Mouse (Mus musculus) kidney, postnatal 0 days (tissue): Measurements from ENCODE around the gene Tmem170b. TPM values are rescaled to one million over a fixed set of nuclear protein-coding genes. Genes with fewer than 3 reads are reported as not detected.

Source experiments
- ATAC-seq: fragments of 200-750 bp; cut with Nextera tagmentation; replicated peaks from 2 replicates; pipeline ENCODE4 v1.8.0; 2017; ENCODE audit warnings: low read depth, moderate number of reproducible peaks, moderate TSS enrichment, moderate library complexity; ENCODE audit not compliant: low FRiP score
- DNase-seq: peaks from one replicate; pipeline ENCODE4 v3.0.0-alpha.2; 2016; ENCODE audit warnings: low spot score
- H3K27ac ChIP-seq: fragments of 300-500 bp; sonication (generic); 2 replicates; pipeline ENCODE4 v1.5.1; 2014; ENCODE audit warnings: mild to moderate bottlenecking
- H3K27me3 ChIP-seq: fragments of 300-500 bp; sonication (generic); 2 replicates; pipeline ENCODE4 v1.6.1; 2014; ENCODE audit warnings: low read length, mixed read lengths; ENCODE audit not compliant: insufficient read depth
- H3K36me3 ChIP-seq: fragments of 300-500 bp; sonication (generic); 2 replicates; pipeline ENCODE4 v1.6.1; 2014; ENCODE audit warnings: low read length, mixed read lengths; ENCODE audit not compliant: insufficient read depth
- H3K4me1 ChIP-seq: fragments of 300-500 bp; sonication (generic); replicated peaks from 2 replicates; pipeline ENCODE4 v1.6.1; 2014; ENCODE audit warnings: antibody characterized with exemption, low read length, mixed read lengths; ENCODE audit not compliant: insufficient read depth
- H3K4me2 ChIP-seq: fragments of 300-500 bp; sonication (generic); 2 replicates; pipeline ENCODE4 v1.6.1; 2014; ENCODE audit warnings: mild to moderate bottlenecking, low read length, moderate library complexity, mixed read lengths
- H3K4me3 ChIP-seq: fragments of 300-500 bp; sonication (generic); replicated peaks from 2 replicates; pipeline ENCODE4 v1.5.1; 2014; ENCODE audit warnings: low read depth, low read length
- H3K9ac ChIP-seq: fragments of 300-500 bp; sonication (generic); 2 replicates; pipeline ENCODE4 v1.6.1; 2014; ENCODE audit warnings: low read depth, low read length
- H3K9me3 ChIP-seq: fragments of 300-500 bp; sonication (generic); replicated peaks from 2 replicates; pipeline ENCODE4 v1.6.1; 2016; ENCODE audit warnings: low read length, inconsistent platforms, mixed read lengths
- CTCF ChIP-seq: IDR thresholded peaks from 2 replicates; pipeline ENCODE4 v1.5.1; 2016; ENCODE audit warnings: antibody characterized with exemption, low read depth, mild to moderate bottlenecking, moderate library complexity
- WGBS: fragments of 180-500 bp; shearing (Covaris S2); extraction: QIAGEN DNeasy Blood & Tissue Kit; methylation state at CpG from one replicate; pipeline ENCODE4 v1.1.7; 2014; 5-methylcytosine and 5-hydroxymethylcytosine counted together
- polyA plus RNA-seq: library from polyadenylated mRNA; unstranded; fragments of >200 nt; fragmentation: Nextera tagmentation; extraction: Ambion mirVana; gene quantifications from 2 replicates; pipeline ENCODE4 v1.2.1, GENCODE M21; 2015

Gene Tmem170b
- polyA plus RNA-seq, 1 experiment from 2014 or later, result 7.0 TPM

DNA sequence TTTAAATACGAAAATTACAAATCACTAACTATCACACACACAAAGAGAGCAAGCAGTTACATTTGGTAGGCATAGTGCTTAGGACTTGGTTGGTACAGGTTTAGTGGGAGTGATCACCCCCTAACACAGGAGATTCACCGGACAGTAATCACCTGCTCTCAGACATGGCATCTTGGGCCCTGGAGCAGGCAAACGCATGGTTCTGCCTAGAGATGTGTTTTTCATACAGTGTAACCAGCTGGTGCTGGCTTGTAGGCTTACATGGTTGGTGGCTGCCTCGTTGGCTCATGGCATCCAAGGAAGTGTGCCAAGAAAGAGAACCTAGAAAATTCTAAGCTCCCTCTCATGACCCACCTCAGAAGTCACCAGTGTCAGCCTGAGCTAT lies 33.4 kb upstream of the Tmem170b start:
- no peak for TF ChIP-seq CTCF
- no peaks in the 10 kb centered on the region for H3K27me3 ChIP-seq
- no peak overlapping the region for H3K4me2 ChIP-seq
- no peak overlapping the region for H3K9ac ChIP-seq
- ATAC-seq, result no peak
- H3K36me3 ChIP-seq, result no peaks in the 10 kb centered on the region
- DNase-seq, result no peak
- no peaks in the 10 kb centered on the region for H3K4me1 ChIP-seq
- WGBS, result 48% methylated on average over 4 of the region's 4 CpGs
- H3K27ac ChIP-seq, result no peak overlapping the region
- no peaks in the 10 kb centered on the region for H3K9me3 ChIP-seq
- H3K4me3 ChIP-seq, result no peak overlapping the region

DNA sequence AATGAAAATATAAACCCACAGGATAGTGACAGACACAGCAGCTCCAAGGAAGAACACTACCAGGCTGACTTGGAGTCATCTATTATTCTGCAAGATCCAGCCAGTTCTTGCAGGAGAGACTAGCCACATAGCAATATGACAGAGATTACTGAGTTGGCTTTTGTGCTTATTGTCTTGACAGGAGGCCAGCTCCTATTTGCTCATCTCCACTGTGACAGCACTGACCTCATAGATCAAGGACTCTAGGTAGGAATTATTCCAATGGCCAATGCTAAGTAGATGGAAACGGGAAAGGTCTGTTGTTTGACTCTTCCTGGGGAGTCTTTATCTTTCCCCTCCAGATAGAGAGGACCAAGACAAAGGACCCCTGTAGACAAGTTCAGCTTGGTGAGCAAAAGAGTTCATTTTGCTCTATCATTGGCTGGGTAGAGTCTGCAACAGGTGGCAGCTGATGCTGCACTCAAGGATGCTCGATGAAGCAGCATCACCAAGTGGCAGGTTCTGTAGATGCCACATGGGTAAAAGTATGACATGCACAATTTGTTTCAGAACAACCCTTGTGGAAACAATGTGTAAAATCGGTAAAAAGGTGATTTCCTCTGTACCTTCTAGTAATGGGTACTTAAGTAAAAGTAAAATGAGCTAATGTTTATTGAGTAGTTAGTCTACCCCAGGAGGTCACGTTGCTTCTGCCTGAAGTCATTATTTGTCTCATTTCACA lies 32.4 kb upstream of the Tmem170b start:
- Histone ChIP-seq H3K4me3 (no peak overlapping the region), H3K4me2 (no peak overlapping the region), H3K9me3 (no peaks in the 10 kb centered on the region), H3K27me3 (no peaks in the 10 kb centered on the region), H3K9ac (no peak overlapping the region), H3K4me1 (no peaks in the 10 kb centered on the region), H3K27ac (no peak overlapping the region), H3K36me3 (no peaks in the 10 kb centered on the region)
- ATAC-seq (no peak), DNase-seq (no peak)
- TF ChIP-seq CTCF, result peak; percentile 20; the same call in 1 of the 2 replicates
- 50% methylated on average over 4 of the region's 4 CpGs for WGBS

DNA sequence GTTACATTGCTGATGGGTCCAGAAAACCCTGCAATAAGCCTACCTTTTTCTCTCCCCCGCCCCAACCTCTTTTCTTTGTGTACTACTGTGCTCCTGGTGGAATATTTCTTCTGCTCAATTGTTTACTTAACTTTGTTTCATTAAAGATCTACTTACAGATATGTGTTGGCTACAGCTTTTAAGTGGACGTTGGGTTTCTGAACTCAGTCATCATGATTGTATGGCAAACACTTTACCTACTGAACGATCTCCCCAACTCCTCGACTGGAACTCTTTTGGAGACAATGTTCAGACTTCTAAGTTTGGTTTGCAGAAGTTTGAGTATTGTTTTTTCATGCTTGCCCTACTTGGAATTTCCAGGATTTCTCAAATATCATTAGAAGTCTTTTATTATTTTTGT lies 24.6 kb upstream of the Tmem170b start:
- Histone ChIP-seq H3K36me3 (no peaks in the 10 kb centered on the region), H3K27me3 (no peaks in the 10 kb centered on the region), H3K27ac (no peak overlapping the region), H3K4me1 (no peaks in the 10 kb centered on the region), H3K9ac (no peak overlapping the region), H3K4me3 (no peak overlapping the region), H3K4me2 (no peak overlapping the region), H3K9me3 (no peaks in the 10 kb centered on the region)
- 77% methylated on average over 4 of the region's 4 CpGs for WGBS
- no peak for ATAC-seq
- no peak for DNase-seq
- TF ChIP-seq CTCF, result no peak

DNA sequence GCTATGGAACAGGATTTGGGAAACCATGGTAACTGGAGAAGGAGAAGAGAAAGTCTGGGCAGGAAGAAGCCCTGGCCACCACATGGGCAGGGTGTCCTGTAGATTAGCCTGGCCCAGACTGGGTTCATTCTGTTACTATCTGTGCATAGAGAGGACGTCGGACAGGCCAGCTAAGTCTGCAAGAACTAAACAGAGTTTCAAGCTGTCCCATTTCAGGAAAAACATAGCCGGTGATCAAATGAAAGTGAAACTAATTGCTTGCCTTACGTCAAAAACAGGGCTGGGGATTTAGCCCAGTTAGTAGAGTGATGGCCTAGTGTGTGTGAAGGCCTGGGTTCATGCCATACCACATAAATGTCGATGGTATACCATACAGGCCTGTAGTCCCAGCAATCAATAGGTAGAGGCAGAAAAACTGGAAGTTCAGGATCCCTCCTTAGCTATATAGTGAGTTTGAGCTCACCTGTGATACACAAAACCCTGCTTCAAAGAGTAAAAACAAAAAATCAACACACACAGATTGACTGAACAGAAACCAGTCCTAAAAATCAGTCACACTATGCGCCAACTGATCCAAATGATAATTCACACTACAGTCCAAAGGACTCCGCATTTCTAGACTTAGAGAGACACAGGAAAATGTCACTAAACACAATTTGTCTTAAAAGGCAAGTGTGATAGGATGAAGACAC lies 21.9 kb upstream of the Tmem170b start:
- H3K4me3 ChIP-seq, result no peak overlapping the region
- H3K27ac ChIP-seq, result no peak overlapping the region
- ATAC-seq (no peak), DNase-seq (no peak)
- H3K9ac ChIP-seq, result no peak overlapping the region
- H3K36me3 ChIP-seq, result no peaks in the 10 kb centered on the region
- no peaks in the 10 kb centered on the region for H3K4me1 ChIP-seq
- TF ChIP-seq CTCF, result no peak
- no peaks in the 10 kb centered on the region for H3K9me3 ChIP-seq
- H3K27me3 ChIP-seq, result no peaks in the 10 kb centered on the region
- 85% methylated on average over 7 of the region's 7 CpGs for WGBS
- H3K4me2 ChIP-seq, result no peak overlapping the region

DNA sequence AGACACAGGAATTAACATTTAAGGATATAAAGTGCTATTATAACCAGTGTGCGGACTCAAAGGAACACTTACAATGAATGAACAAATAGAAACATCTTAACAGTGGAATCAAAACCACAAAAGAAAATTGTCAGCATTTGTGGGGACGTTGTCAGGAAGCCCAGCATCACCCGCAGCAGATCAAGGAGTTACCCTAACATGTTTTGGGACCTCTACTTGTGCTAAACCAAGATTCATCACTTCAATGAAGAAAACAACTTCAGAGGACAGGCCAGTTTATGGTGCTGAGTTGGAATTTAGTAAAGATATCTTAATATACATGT lies 21.4 kb upstream of the Tmem170b start:
- ATAC-seq (no peak), DNase-seq (no peak)
- Histone ChIP-seq H3K4me3 (no peak overlapping the region), H3K4me1 (no peaks in the 10 kb centered on the region), H3K9me3 (no peaks in the 10 kb centered on the region), H3K9ac (no peak overlapping the region), H3K27me3 (no peaks in the 10 kb centered on the region), H3K27ac (no peak overlapping the region), H3K36me3 (no peaks in the 10 kb centered on the region), H3K4me2 (no peak overlapping the region)
- 89% methylated on average over 3 of the region's 3 CpGs for WGBS
- no peak for TF ChIP-seq CTCF

DNA sequence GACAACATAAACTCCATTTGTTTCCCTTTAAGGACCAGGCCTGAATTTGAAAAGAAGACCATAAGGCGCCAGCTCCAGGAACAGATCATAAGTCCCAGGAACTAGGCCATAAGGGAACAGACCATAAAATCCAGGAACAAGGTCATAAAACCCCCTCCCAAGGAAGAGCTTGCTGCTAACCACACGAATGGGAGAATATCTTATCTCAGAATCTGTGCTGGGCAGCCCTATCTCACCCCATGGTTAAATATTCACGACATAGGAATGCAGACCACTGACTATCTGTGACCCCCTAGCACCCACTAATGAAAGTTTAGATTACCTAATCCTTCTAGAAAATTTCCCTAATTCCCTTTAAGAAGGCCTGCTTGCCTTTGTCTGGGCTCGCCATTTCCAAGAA lies 20.8 kb upstream of the Tmem170b start:
- H3K9me3 ChIP-seq, result no peaks in the 10 kb centered on the region
- no peaks in the 10 kb centered on the region for H3K27me3 ChIP-seq
- H3K27ac ChIP-seq, result no peak overlapping the region
- H3K4me3 ChIP-seq, result no peak overlapping the region
- no peaks in the 10 kb centered on the region for H3K36me3 ChIP-seq
- ATAC-seq (no peak), DNase-seq (no peak)
- H3K9ac ChIP-seq, result no peak overlapping the region
- 72% methylated on average over 4 of the region's 4 CpGs for WGBS
- no peak for TF ChIP-seq CTCF
- H3K4me2 ChIP-seq, result no peak overlapping the region
- H3K4me1 ChIP-seq, result no peaks in the 10 kb centered on the region
